Mouse (Mus musculus): ENCODE data around the gene Il34.

DNA sequence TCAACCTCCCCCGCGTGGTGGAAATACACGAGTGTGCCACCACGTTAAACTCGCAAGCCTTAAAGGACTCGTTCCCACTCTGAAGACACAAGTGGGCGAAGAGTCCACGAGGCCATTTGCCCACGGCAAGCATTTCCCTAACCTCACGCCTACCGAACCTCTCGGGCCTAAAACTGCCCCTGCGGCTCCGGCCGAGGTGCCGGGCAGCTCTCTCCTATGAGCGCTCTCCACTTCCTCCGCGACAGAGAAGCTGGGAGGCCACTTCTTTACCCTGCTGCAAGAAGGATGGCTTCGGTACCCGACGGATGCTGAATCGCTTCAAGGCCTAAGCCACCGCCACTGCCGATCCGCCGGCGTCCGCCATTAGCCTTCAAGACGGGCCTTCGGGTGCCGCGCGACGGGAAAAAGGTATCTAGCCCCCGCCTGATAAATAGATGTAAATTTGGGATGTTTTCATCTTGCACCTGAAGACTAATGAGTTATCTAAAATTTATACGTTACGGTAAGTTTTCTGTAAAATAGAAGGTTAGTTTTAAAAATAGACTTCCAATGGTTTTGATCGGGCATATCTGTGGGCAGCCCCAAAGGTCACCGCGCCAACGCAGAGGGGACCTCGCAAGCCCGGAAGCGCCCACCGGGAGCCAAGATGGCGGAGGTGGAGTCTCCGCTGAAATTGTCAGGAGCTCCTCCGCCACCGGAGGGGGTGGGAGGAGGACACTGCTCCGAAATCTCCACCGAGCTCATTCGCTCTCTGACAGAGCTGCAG, 40.9 kb upstream of the Il34 start, which contains the start of the genes Cog4 and Sf3b3:
- TF ChIP-seq POLR2A (IDR thresholded peaks at IDR 0.05; ENCODE audit: borderline replicate concordance, extremely low read depth, insufficient read depth, insufficient read length, poor library complexity, severe bottlenecking), result peak; percentile 82; the same call in 1 of the 2 replicates
- TF ChIP-seq CTCF (IDR thresholded peaks at IDR 0.05; ENCODE audit: borderline replicate concordance, extremely low read depth, insufficient read depth, insufficient read length), result no peak
